Mouse (Mus musculus) MEL (cell line): Measurements from ENCODE around the gene Galt. TPM values are rescaled to one million over a fixed set of nuclear protein-coding genes. Genes with fewer than 3 reads are reported as not detected.
"Not testable (repeated sequence)": the region's sequence is repeated elsewhere in the genome, so short reads cannot be mapped to it uniquely, and the experiment has no call there.

Source experiments
- DNase-seq: peaks from one replicate; pipeline ENCODE4 v3.0.0; 2011; ENCODE audit warnings: low read depth, low spot score
- H3K27ac ChIP-seq: 2 replicates; pipeline ENCODE4 v1.5.1; 2012; ENCODE audit warnings: low read depth, mild to moderate bottlenecking, control low read depth, low read length, moderate library complexity; ENCODE audit not compliant: control insufficient read depth
- H3K27me3 ChIP-seq, 2 experiments: fragments of 150-350 bp in 1 of 2; sonication (generic) in 1 of 2; 2 replicates each; pipeline ENCODE4 v1.6.1; 2012; ENCODE audit warnings: low read length in 2 of 2, mild to moderate bottlenecking in 2 of 2, improper control_type of control experiment in 1 of 2, moderate library complexity in 1 of 2; ENCODE audit not compliant: insufficient read depth in 2 of 2, control insufficient read depth in 1 of 2
- H3K36me3 ChIP-seq, 2 experiments: 2 replicates each; pipeline ENCODE4 v1.6.1; 2012 to 2014; ENCODE audit warnings: low read length in 2 of 2, improper control_type of control experiment in 1 of 2, inconsistent platforms in 1 of 2, mild to moderate bottlenecking in 1 of 2; ENCODE audit not compliant: insufficient read depth in 2 of 2, control insufficient read depth in 1 of 2
- H3K4me1 ChIP-seq, 2 experiments: fragments of 150-350 bp in 1 of 2; sonication (generic) in 1 of 2; 2 replicates each; pipeline ENCODE4 v1.6.1; 2012; ENCODE audit warnings: low read length in 2 of 2, improper control_type of control experiment in 1 of 2, mild to moderate bottlenecking in 1 of 2; ENCODE audit not compliant: insufficient read depth in 2 of 2, control insufficient read depth in 1 of 2
- H3K4me3 ChIP-seq, 2 experiments: fragments of 150-350 bp in 1 of 2; sonication (generic) in 1 of 2; 2 replicates each; pipeline ENCODE4 v1.5.1; 2012; ENCODE audit warnings: low read depth in 2 of 2, low read length in 2 of 2, mild to moderate bottlenecking in 2 of 2, moderate library complexity in 2 of 2, control low read depth in 1 of 2, improper control_type of control experiment in 1 of 2; ENCODE audit not compliant: control insufficient read depth in 1 of 2, insufficient read depth in 1 of 2
- H3K79me2 ChIP-seq: 2 replicates; pipeline ENCODE4 v1.6.1; 2012; ENCODE audit warnings: mild to moderate bottlenecking, low read length, moderate library complexity; ENCODE audit not compliant: control insufficient read depth, poor library complexity, insufficient read depth
- H3K9ac ChIP-seq: 2 replicates; pipeline ENCODE4 v1.6.1; 2012; ENCODE audit warnings: low read depth, mild to moderate bottlenecking, control low read depth, low read length, moderate library complexity; ENCODE audit not compliant: control insufficient read depth, poor library complexity, severe bottlenecking
- H3K9me3 ChIP-seq: fragments of 150-350 bp; sonication (generic); replicated peaks from 2 replicates; pipeline ENCODE4 v1.6.1; 2012; ENCODE audit warnings: mild to moderate bottlenecking, low read length, improper control_type of control experiment, moderate library complexity; ENCODE audit not compliant: insufficient read depth
- BHLHE40 ChIP-seq: IDR thresholded peaks from 2 replicates; pipeline ENCODE4 v1.6.1; 2012; ENCODE audit warnings: low read depth, mild to moderate bottlenecking, inconsistent platforms, low read length, improper control_type of control experiment, borderline replicate concordance
- CHD1 ChIP-seq: IDR thresholded peaks from 2 replicates; pipeline ENCODE4 v1.6.1; 2012; ENCODE audit warnings: low read depth, mild to moderate bottlenecking, inconsistent platforms, low read length, improper control_type of control experiment
- E2F4 ChIP-seq: IDR thresholded peaks from 2 replicates; pipeline ENCODE4 v1.6.1; 2011; ENCODE audit warnings: low read depth, low read length, improper control_type of control experiment, borderline replicate concordance
- GABPA ChIP-seq: IDR thresholded peaks from 2 replicates; pipeline ENCODE4 v1.6.1; 2012; ENCODE audit warnings: low read depth, mild to moderate bottlenecking, inconsistent platforms, low read length, improper control_type of control experiment, moderate library complexity
- GATA1 ChIP-seq: IDR thresholded peaks from 2 replicates; pipeline ENCODE4 v1.6.1; 2011; ENCODE audit warnings: low read depth, low read length, improper control_type of control experiment
- HCFC1 ChIP-seq: IDR thresholded peaks from 2 replicates; pipeline ENCODE4 v1.6.1; 2012; ENCODE audit warnings: low read depth, mild to moderate bottlenecking, inconsistent platforms, low read length, improper control_type of control experiment, moderate library complexity
- MAX ChIP-seq: IDR thresholded peaks from 2 replicates; pipeline ENCODE4 v1.6.1; 2011; ENCODE audit warnings: low read length, improper control_type of control experiment
- MXI1 ChIP-seq: IDR thresholded peaks from 2 replicates; pipeline ENCODE4 v1.6.1; 2011; ENCODE audit warnings: mild to moderate bottlenecking, low read depth, low read length, improper control_type of control experiment
- POLR2AphosphoS2 ChIP-seq: IDR thresholded peaks from 2 replicates; pipeline ENCODE4 v1.6.1; 2011; ENCODE audit warnings: low read length, improper control_type of control experiment
- POLR2AphosphoS5 ChIP-seq: IDR thresholded peaks from 2 replicates; pipeline ENCODE4 v1.6.1; 2012; ENCODE audit warnings: low read depth, borderline replicate concordance, mild to moderate bottlenecking, inconsistent platforms, low read length, moderate library complexity, mixed read lengths
- SIN3A ChIP-seq: IDR thresholded peaks from 2 replicates; pipeline ENCODE4 v1.6.1; 2012; ENCODE audit warnings: low read length, improper control_type of control experiment, inconsistent platforms
- ZC3H11A ChIP-seq: IDR thresholded peaks from 2 replicates; pipeline ENCODE4 v1.6.1; 2012; ENCODE audit warnings: low read depth, mild to moderate bottlenecking, inconsistent platforms, low read length, improper control_type of control experiment
- ZKSCAN1 ChIP-seq: IDR thresholded peaks from 2 replicates; pipeline ENCODE4 v1.6.1; 2012; ENCODE audit warnings: low read depth, mild to moderate bottlenecking, inconsistent platforms, low read length, improper control_type of control experiment, moderate library complexity
- polyA plus RNA-seq, 2 experiments: library from polyadenylated mRNA; stranded (reverse) in 1 of 2; unstranded in 1 of 2; fragments of >175 nt in 1 of 2; fragments of >200 nt in 1 of 2; gene quantifications; 2 replicates each; pipeline versions ENCODE4 v1.2.1 to v1.2.4; 2012; ENCODE audit warnings: low replicate concordance in 2 of 2, low read depth in 1 of 2; ENCODE audit not compliant: insufficient read length in 2 of 2, insufficient read depth in 1 of 2, missing spikeins in 1 of 2
- total RNA-seq: library from RNA; depleted of rRNA; stranded (reverse); fragments of 300-350 nt; gene quantifications from 2 replicates; pipeline ENCODE4 v1.2.3, GENCODE M21; 2012

Galt gene
- total and polyA plus RNA-seq, 3 experiments: 26.5 to 31.9 TPM; not detected in 1

GRCm38 (mm10) chr4:41760911-41761310 lies 5.9 kb downstream of the Galt start:
- peaks cover 0 to 13% of the 10 kb centered on the region in 2 experiments; a peak in 2 of 4 replicates for H3K36me3 ChIP-seq
- peaks cover 6 to 19% of the 10 kb centered on the region in 2 experiments for H3K4me1 ChIP-seq
- H3K79me2 ChIP-seq: no peaks in the 10 kb centered on the region; the same call in 1 of the 2 replicates
- H3K27me3 ChIP-seq: no peaks in the 10 kb centered on the region
- DNase-seq: peak; percentile 44
- peak overlapping the region; percentile 64 for H3K9ac ChIP-seq
- TF ChIP-seq GATA1 (no peak), CHD1 (no peak), POLR2AphosphoS2 (no peak), POLR2AphosphoS5 (no peak), MXI1 (0 out of 2 replicates have a peak, but pooled peaks have one; percentile 10), E2F4 (no peak), ZC3H11A (no peak)
- peak overlapping the region; percentile 44 for H3K27ac ChIP-seq
- peak overlapping the region; percentile 54 to 87 for H3K4me3 ChIP-seq
- no peaks in the 10 kb centered on the region for H3K9me3 ChIP-seq

- Histone ChIP-seq H3K27ac (no peak overlapping the region; the same call in 1 of the 2 replicates), H3K4me3 (no peak overlapping the region), H3K9me3 (no peaks in the 10 kb centered on the region), H3K79me2 (no peaks in the 10 kb centered on the region; the same call in 1 of the 2 replicates), H3K9ac (peak overlapping the region; percentile 64; the same call in 1 of the 2 replicates), H3K27me3 (no peaks in the 10 kb centered on the region), H3K36me3 (peaks cover 0 to 13% of the 10 kb centered on the region in 2 experiments; a peak in 2 of 4 replicates), H3K4me1 (peaks cover 6 to 16% of the 10 kb centered on the region in 2 experiments)
- no peak for DNase-seq
- TF ChIP-seq GABPA: no peak
Measured at GRCm38 (mm10) chr4:41761680-41762079, 6.7 kb downstream of the Galt start.

GRCm38 (mm10) chr4:41762099-41762687 lies 7.2 kb downstream of the Galt start:
- Histone ChIP-seq H3K27ac (no peak overlapping the region), H3K9me3 (no peaks in the 10 kb centered on the region), H3K27me3 (no peaks in the 10 kb centered on the region), H3K79me2 (no peaks in the 10 kb centered on the region; the same call in 1 of the 2 replicates), H3K36me3 (peaks cover 0 to 13% of the 10 kb centered on the region in 2 experiments; a peak in 2 of 4 replicates), H3K4me1 (peaks cover 6 to 15% of the 10 kb centered on the region in 2 experiments), H3K4me3 (no peak overlapping the region), H3K9ac (no peak overlapping the region)
- TF ChIP-seq BHLHE40 (no peak), GATA1 (no peak), ZKSCAN1 (no peak), POLR2AphosphoS2 (no peak), SIN3A (peak; percentile 19; the same call in 1 of the 2 replicates), E2F4 (no peak), HCFC1 (no peak), MAX (no peak)
- no peak for DNase-seq

- not testable (repeated sequence) for H3K27me3 ChIP-seq, H3K4me3 ChIP-seq, H3K9me3 ChIP-seq, H3K79me2 ChIP-seq, H3K27ac ChIP-seq, DNase-seq, H3K9ac ChIP-seq
- peaks cover 6 to 15% of the 10 kb centered on the region in 2 experiments for H3K4me1 ChIP-seq
- peaks cover 0 to 13% of the 10 kb centered on the region in 2 experiments; a peak in 2 of 4 replicates for H3K36me3 ChIP-seq
Measured at GRCm38 (mm10) chr4:41762688-41763114, 7.7 kb downstream of the Galt start.

GRCm38 (mm10) chr4:41763176-41763575 lies 8.1 kb downstream of the Galt start:
- not testable (repeated sequence) for H3K9me3 ChIP-seq, H3K27me3 ChIP-seq, DNase-seq, H3K27ac ChIP-seq, H3K9ac ChIP-seq, H3K79me2 ChIP-seq, H3K4me3 ChIP-seq
- Histone ChIP-seq H3K36me3 (peaks cover 0 to 13% of the 10 kb centered on the region in 2 experiments; a peak in 2 of 4 replicates), H3K4me1 (peaks cover 6 to 15% of the 10 kb centered on the region in 2 experiments)
